Mouse (Mus musculus) small intestine, adult 2 months (tissue): ENCODE measurements at regions not wholly inside any gene's neighbourhood (a gene's known extent, or its start where the extent isn't known, plus 50 kb on each side); places are given as distances from the start of the nearest gene placed in this dataset.

Source experiments
- CTCF ChIP-seq: fragments of 200-500 bp; IDR thresholded peaks from 2 replicates; pipeline ENCODE4 v1.5.1; 2012; ENCODE audit warnings: low read depth, mild to moderate bottlenecking, control low read depth, inconsistent platforms, low read length, moderate library complexity, mixed read lengths; ENCODE audit not compliant: insufficient replicate concordance, insufficient read length; ENCODE audit errors: extremely low read depth
- POLR2A ChIP-seq: fragments of 200-500 bp; IDR thresholded peaks from 2 replicates; pipeline ENCODE4 v1.6.1; 2012; ENCODE audit warnings: low read depth, mild to moderate bottlenecking, control low read depth, inconsistent platforms, low read length, moderate library complexity

GRCm38 (mm10) chr11:111280769-111281168, 214.8 kb downstream of the Kcnj2 start:
- no peak for TF ChIP-seq CTCF
- TF ChIP-seq POLR2A = no peak
